Mouse (Mus musculus) forebrain, embryonic 16.5 days (tissue): ENCODE measurements around the gene Zfp280c. TPM values are rescaled to one million over a fixed set of nuclear protein-coding genes. Genes with fewer than 3 reads are reported as not detected.

ENCODE experiments used
- ATAC-seq: fragments of 200-750 bp; cut with Nextera tagmentation; 2 replicates; pipeline ENCODE4 v1.8.0; 2017; ENCODE audit warnings: mild to moderate bottlenecking, moderate library complexity
- H3K27ac ChIP-seq: fragments of 300-500 bp; sonication (generic); 2 replicates; pipeline ENCODE4 v1.5.1; 2014; ENCODE audit warnings: low read length, control low read depth
- H3K27me3 ChIP-seq: fragments of 300-500 bp; sonication (generic); replicated peaks from 2 replicates; pipeline ENCODE4 v1.6.1; 2014; ENCODE audit warnings: low read length; ENCODE audit not compliant: control insufficient read depth, insufficient read depth
- H3K36me3 ChIP-seq: fragments of 300-500 bp; sonication (generic); 2 replicates; pipeline ENCODE4 v1.6.1; 2014; ENCODE audit not compliant: control insufficient read depth, insufficient read depth
- H3K4me1 ChIP-seq: fragments of 300-500 bp; sonication (generic); replicated peaks from 2 replicates; pipeline ENCODE4 v1.6.1; 2014; ENCODE audit warnings: low read length; ENCODE audit not compliant: control insufficient read depth, insufficient read depth
- H3K4me2 ChIP-seq: fragments of 300-500 bp; sonication (generic); 2 replicates; pipeline ENCODE4 v1.6.1; 2014; ENCODE audit warnings: mild to moderate bottlenecking, low read length, control low read depth
- H3K4me3 ChIP-seq: fragments of 300-500 bp; sonication (generic); replicated peaks from 2 replicates; pipeline ENCODE4 v1.5.1; 2014; ENCODE audit warnings: mild to moderate bottlenecking, low read length, control low read depth
- H3K9ac ChIP-seq: fragments of 300-500 bp; sonication (generic); replicated peaks from 2 replicates; pipeline ENCODE4 v1.6.1; 2014; ENCODE audit warnings: low read depth, low read length, control low read depth
- H3K9me3 ChIP-seq: fragments of 300-500 bp; sonication (generic); 2 replicates; pipeline ENCODE4 v1.6.1; 2016; ENCODE audit warnings: low read length; ENCODE audit not compliant: control insufficient read depth
- WGBS: fragments of 180-500 bp; shearing (Covaris S2); extraction: QIAGEN DNeasy Blood & Tissue Kit; methylation state at CpG from one replicate; pipeline ENCODE4 v1.1.7; 2014; 5-methylcytosine and 5-hydroxymethylcytosine counted together
- polyA plus RNA-seq: library from polyadenylated mRNA; unstranded; fragments of >200 nt; fragmentation: Nextera tagmentation; extraction: Ambion mirVana; gene quantifications from 2 replicates; pipeline ENCODE4 v1.2.1, GENCODE M21; 2015

Gene Zfp280c
- polyA plus RNA-seq, 1 experiment from 2014 or later = 12.7 TPM

DNA sequence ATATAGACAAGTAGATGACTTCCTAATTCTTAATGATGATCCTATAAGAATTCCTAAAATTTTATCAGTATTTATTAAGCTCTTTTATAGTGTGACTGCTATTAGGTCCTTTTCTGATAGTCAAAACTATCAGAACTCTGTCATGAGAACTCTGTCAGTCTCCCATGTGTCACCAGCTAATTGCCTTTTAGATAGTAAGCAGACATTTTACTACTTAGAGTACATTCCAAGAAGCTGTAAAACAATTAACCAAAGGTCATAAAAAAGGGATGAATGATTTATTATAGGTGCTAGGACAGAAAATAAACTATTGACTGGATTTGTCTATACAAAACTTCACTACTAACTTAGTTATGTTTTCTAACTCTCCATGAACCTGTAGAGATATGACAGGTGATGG, 11.0 kb downstream of the Zfp280c start:
- no peak overlapping the region for H3K9ac ChIP-seq
- H3K4me3 ChIP-seq = no peak overlapping the region
- H3K9me3 ChIP-seq = no peaks in the 10 kb centered on the region
- no peak overlapping the region for H3K27ac ChIP-seq
- H3K36me3 ChIP-seq = peaks cover 3% of the 10 kb centered on the region; the same call in 1 of the 2 replicates
- H3K27me3 ChIP-seq = no peaks in the 10 kb centered on the region
- ATAC-seq = no peak
- H3K4me1 ChIP-seq = no peaks in the 10 kb centered on the region
- H3K4me2 ChIP-seq = no peak overlapping the region

DNA sequence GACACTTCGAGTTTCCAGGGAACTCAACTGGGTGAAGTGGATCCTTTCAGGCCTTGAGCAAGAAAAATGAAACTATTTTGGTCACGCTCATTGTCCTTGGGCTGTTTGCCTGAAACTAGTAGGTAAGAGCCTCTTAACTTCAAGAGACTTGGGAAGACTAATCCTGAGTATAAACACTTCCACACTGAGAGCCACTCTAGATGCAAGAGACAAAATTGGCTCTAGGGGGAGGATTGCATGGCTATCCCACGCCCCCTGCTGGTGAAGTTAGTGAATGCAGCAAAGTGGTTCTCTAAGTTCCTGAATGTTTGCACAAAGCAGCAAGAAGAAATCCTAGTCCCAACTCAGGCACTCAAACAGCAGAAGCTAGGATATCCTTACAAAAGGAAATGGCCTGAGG, 62.1 kb downstream of the Zfp280c start:
- H3K36me3 ChIP-seq = no peaks in the 10 kb centered on the region
- WGBS = 27% methylated on average over 3 of the region's 3 CpGs
- no peak overlapping the region for H3K9ac ChIP-seq
- no peak overlapping the region for H3K27ac ChIP-seq
- no peaks in the 10 kb centered on the region for H3K4me1 ChIP-seq
- no peak overlapping the region for H3K4me2 ChIP-seq
- peak; percentile 71 for ATAC-seq
- no peak overlapping the region for H3K4me3 ChIP-seq
- no peaks in the 10 kb centered on the region for H3K27me3 ChIP-seq
- no peaks in the 10 kb centered on the region for H3K9me3 ChIP-seq

DNA sequence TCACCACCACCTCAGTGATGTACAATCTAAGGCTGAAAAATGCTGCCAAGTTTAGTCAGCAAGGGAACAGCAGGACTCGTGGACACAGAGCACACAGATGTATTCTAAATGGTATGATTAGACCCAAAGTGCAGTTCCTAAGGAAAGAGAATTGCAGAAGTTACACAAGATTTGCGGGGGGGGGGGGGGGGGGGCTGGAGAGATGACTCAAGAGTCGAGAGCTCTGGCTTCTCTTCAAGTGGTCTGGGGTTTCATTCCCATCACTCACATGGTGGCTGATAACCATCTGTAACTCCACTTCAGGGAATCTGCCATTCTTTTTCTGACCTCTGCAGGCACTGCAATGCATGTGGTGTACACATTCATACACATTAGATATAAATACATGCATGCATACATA, 67.9 kb downstream of the Zfp280c start:
- H3K9ac ChIP-seq = no peak overlapping the region
- H3K4me3 ChIP-seq = no peak overlapping the region
- H3K4me2 ChIP-seq = no peak overlapping the region
- 73% methylated on average over 2 of the region's 3 CpGs for WGBS
- H3K27ac ChIP-seq = no peak overlapping the region
- no peaks in the 10 kb centered on the region for H3K36me3 ChIP-seq
- no peak for ATAC-seq
- no peaks in the 10 kb centered on the region for H3K27me3 ChIP-seq
- H3K4me1 ChIP-seq = peaks cover 16% of the 10 kb centered on the region
- no peaks in the 10 kb centered on the region for H3K9me3 ChIP-seq

DNA sequence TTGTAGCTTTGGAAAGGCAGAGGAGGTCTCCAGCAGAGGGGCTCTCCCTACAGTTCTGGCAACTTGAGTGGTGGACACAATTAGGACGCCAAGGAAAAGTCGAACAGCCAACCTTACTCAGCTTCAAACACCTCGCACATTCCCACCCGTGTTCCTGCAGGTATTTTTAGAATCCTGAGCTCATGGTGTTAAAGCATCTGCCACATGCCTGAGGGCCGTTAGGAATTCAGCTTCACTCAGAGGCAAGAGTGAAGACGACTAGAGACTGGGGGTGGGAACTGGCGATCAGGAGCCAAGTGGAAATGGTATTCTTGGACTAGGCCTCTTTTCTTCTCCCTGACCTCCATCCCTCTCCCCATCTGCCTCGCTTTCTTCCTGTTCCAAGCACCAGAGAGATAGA, 68.4 kb downstream of the Zfp280c start:
- Histone ChIP-seq H3K4me2 (no peak overlapping the region), H3K27me3 (no peaks in the 10 kb centered on the region), H3K36me3 (no peaks in the 10 kb centered on the region), H3K4me1 (peaks cover 16% of the 10 kb centered on the region), H3K4me3 (no peak overlapping the region), H3K9ac (no peak overlapping the region), H3K9me3 (no peaks in the 10 kb centered on the region), H3K27ac (no peak overlapping the region)
- 70% methylated on average over 8 of the region's 8 CpGs for WGBS
- ATAC-seq = no peak

DNA sequence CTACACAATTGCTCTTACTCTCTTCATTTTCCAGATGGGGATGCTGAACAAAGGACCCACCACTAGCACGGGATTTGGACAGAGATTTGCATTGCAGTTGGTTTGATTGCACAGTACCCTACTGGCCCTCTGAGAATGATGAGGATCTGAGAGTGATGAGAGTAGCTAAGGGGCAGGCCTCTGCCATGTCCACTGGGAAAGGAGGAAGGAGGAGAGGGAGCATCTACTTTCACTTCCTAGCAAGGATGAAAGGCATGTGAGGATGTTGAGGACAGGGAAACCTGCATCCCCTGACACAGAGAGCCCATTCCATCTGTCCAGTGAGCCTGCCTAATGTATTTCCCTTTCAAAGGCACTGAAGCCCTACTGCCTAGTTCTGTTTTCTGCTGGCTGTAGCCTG, 69.0 kb downstream of the Zfp280c start:
- Histone ChIP-seq H3K4me1 (peaks cover 16% of the 10 kb centered on the region), H3K9ac (no peak overlapping the region), H3K4me2 (no peak overlapping the region), H3K27ac (no peak overlapping the region), H3K36me3 (no peaks in the 10 kb centered on the region), H3K9me3 (no peaks in the 10 kb centered on the region), H3K4me3 (no peak overlapping the region), H3K27me3 (no peaks in the 10 kb centered on the region)
- WGBS = 50% methylated on average over 1 of the region's 1 CpGs
- no peak for ATAC-seq

DNA sequence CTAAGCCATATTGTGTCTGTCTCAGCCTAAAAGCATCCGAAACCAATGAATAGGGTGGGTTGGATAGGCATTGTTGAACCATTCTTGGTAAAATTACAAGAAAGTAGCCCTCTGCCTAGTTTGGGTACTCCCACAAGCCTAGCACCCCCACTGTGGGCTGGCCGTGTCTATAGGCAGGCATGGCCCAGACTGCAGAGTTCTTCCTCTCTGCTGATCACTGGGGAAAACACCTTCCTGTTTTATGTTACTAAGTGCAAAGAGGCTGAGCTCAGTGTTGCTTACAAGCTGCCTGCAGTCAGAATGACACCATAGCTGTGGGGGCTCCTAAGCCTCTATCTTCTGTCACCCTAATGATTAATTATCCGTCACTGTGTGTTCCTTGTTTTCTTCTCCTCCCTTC, 70.8 kb downstream of the Zfp280c start:
- H3K27me3 ChIP-seq = no peaks in the 10 kb centered on the region
- 57% methylated on average over 3 of the region's 3 CpGs for WGBS
- no peaks in the 10 kb centered on the region for H3K9me3 ChIP-seq
- H3K27ac ChIP-seq = no peak overlapping the region
- H3K9ac ChIP-seq = no peak overlapping the region
- peak overlapping the region; percentile 6; the same call in 1 of the 2 replicates for H3K4me3 ChIP-seq
- H3K36me3 ChIP-seq = no peaks in the 10 kb centered on the region
- peaks cover 16% of the 10 kb centered on the region for H3K4me1 ChIP-seq
- ATAC-seq = no peak
- H3K4me2 ChIP-seq = peak overlapping the region; percentile 39

DNA sequence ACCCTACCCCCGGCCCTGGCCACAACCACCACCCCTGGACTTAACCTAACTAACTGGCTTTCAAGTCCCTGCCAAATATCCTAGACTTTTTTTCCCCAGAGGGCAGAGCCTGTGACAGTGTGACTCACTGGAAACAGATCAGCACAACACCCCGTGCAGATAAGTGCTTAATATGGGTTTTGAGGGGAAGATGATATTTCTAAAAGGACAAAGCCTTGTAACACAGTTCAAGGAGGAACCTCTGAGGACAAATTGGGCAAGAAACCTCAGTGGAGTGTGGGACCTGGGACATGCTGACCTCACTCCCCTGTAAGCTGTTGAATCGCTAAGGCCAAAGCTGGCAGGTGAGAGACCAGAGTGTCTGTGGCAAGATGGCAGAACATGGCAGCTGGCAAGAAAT, 72.7 kb downstream of the Zfp280c start:
- peaks cover 16% of the 10 kb centered on the region for H3K4me1 ChIP-seq
- H3K4me2 ChIP-seq = peak overlapping the region; percentile 70
- no peaks in the 10 kb centered on the region for H3K9me3 ChIP-seq
- H3K27me3 ChIP-seq = no peaks in the 10 kb centered on the region
- H3K27ac ChIP-seq = no peak overlapping the region
- WGBS = 79% methylated on average over 3 of the region's 3 CpGs
- no peak overlapping the region for H3K9ac ChIP-seq
- no peaks in the 10 kb centered on the region for H3K36me3 ChIP-seq
- no peak for ATAC-seq
- peak overlapping the region; percentile 22 for H3K4me3 ChIP-seq

DNA sequence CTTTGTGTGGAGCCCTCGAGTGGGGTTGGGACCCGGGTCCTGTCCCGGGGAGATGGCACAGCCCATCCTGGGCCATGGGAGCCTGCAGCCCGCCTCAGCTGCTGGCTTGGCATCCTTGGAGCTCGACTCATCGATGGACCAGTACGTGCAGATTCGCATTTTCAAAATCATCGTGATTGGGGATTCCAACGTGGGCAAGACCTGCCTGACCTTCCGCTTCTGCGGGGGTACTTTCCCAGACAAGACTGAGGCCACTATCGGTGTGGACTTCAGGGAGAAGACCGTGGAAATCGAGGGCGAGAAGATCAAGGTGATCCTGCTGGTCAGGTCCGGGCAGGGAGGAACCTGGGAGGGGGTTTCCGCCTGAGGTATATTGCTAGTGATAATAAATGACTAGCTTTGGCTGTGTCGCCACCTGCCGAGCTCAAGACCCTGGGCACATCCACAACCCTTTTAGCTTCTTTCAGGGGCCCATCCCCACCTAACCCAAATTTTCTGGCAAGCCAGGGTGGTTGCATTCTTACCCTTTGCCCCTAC, 74.7 kb downstream of the Zfp280c start:
- H3K4me3 ChIP-seq = peak overlapping the region; percentile 60
- peak overlapping the region; percentile 79 for H3K9ac ChIP-seq
- peak overlapping the region; percentile 94 for H3K27ac ChIP-seq
- H3K4me2 ChIP-seq = peak overlapping the region; percentile 70
- no peaks in the 10 kb centered on the region for H3K9me3 ChIP-seq
- no peaks in the 10 kb centered on the region for H3K27me3 ChIP-seq
- WGBS = 27% methylated on average over 20 of the region's 20 CpGs
- H3K36me3 ChIP-seq = no peaks in the 10 kb centered on the region
- peaks cover 16% of the 10 kb centered on the region for H3K4me1 ChIP-seq
- peak; percentile 29; the same call in 1 of the 2 replicates for ATAC-seq

DNA sequence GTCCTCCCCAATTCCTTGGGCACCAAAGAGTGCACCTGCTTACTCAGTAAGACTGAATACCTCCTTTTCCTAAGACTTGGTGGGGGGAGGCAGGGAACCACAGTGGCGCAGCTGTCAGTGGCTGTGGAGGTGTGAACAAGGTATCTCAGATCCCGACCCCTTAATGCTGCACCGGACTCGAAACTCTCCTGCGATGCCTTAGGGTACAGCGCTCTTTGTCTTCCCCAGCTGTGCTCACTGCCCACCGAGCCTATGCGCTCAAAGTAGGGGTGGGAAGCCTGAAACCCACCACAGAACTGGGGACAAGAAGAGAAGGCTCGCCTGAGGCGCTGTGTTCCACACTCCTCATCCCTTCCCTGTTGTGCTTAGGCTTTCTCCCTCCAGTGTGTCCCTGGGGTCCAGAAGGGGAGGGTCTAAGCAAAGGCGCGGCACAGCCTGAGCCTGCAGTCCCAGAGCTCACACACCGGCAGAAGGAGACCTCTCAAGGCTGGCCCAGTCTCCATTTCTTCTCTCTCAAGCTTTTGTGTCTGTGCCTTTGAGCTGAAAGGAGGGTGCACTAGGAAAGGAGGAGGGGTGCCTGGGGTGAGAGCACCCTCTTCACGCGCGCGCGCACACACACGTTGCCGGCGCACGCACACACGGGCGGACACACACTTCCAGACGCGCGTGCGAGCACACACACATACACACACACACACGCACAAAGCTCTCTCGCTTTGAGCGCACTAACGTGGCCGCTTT, 75.3 kb downstream of the Zfp280c start, which contains the start of gene Rab33a:
Gene Rab33a (plus strand): TSS at position 478 of the 741 bp plus-strand sequence.
- 20% methylated on average over 31 of the region's 33 CpGs for WGBS
- ATAC-seq = peak; percentile 67

More for the DNA sequence above, 75.3 kb downstream of the Zfp280c start, which contains the start of gene Rab33a:
- H3K9ac ChIP-seq = peak within 1 kb of the TSS; percentile 79
- H3K36me3 ChIP-seq = no peaks in the 10 kb centered on the region
- H3K4me1 ChIP-seq = peaks cover 16% of the 10 kb centered on the region
- no peaks in the 10 kb centered on the region for H3K27me3 ChIP-seq
- peak within 1 kb of the TSS; percentile 94 for H3K27ac ChIP-seq
- H3K4me2 ChIP-seq = peak within 1 kb of the TSS; percentile 70
- no peaks in the 10 kb centered on the region for H3K9me3 ChIP-seq
- H3K4me3 ChIP-seq = peak within 1 kb of the TSS; percentile 60
